Mouse (Mus musculus) left cerebral cortex, adult 6 months (tissue): ENCODE results near the gene Lce1h. TPM values are rescaled to one million over a fixed set of nuclear protein-coding genes. Genes with fewer than 3 reads are reported as not detected.

ENCODE experiments used
- long read RNA-seq, 2 experiments: library from polyadenylated mRNA; unstranded; transcript quantifications; one replicate each; pipeline ENCODE4 v2.0.0; 2019 to 2020
- polyA plus RNA-seq: library from polyadenylated mRNA; unstranded; fragments of <200 nt; fragmentation: Nextera tagmentation; gene quantifications from 2 replicates; pipeline ENCODE4 v1.2.3, GENCODE M21; 2021

Lce1h gene
- polyA plus RNA-seq: not detected in 2 replicates
- long read RNA-seq, experiment 1: 0 reads
- long read RNA-seq, experiment 2: 0 reads

DNA sequence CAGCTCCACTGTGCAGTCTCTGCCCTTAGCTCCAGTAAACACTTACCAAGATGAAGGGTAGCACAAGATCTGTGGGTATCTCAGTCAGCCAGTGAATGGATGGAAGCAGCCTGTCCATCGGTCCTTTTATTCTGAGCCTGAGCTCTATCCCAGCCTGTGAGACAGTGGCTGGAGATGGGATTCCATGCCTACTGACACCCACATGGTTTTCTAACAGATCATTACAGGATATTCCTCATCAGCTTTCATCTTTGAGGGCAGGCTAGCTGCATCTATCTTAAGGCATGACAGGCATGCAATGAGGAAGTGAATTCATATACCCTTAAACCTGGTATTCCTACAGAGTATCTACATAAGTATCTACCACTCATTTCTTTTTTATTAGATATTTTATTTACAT, at the start of gene Lce1h:
TSS of gene Lce1h (minus strand) at position 101 of the 400 bp plus-strand sequence.

DNA sequence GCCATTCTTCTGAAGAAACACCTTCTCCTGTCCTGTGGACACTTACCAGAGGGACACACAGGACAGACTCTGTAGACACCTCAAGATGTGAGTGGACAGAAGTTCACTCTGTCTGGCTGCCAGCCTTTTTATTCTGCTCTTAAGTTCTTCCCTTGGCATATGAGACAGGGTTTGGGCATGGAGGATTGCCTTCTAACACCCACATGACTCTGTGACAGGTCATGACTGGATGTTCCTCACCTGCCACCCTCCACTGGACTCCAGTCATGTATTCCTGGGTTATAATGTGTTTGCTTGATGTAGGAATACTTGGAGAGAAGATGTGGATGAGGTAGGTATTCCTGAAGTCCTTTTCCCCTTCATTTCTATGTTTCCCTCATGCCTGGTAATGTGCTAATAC, 42.9 kb upstream of the Lce1h start, which contains the start of gene Lce1k:
TSS of gene Lce1k (minus strand) at position 101 of the 400 bp plus-strand sequence.

GRCm38 (mm10) chr3:92790414-92790813, 25.5 kb upstream of the Lce1h start, which contains the start of gene Lce1j:
Gene Lce1j (minus strand): TSS chr3:92790514.

GRCm38 (mm10) chr3:92778799-92779198, 13.9 kb upstream of the Lce1h start, which contains the start of gene Lce1i:
Gene Lce1i (minus strand): TSS chr3:92778899.

DNA sequence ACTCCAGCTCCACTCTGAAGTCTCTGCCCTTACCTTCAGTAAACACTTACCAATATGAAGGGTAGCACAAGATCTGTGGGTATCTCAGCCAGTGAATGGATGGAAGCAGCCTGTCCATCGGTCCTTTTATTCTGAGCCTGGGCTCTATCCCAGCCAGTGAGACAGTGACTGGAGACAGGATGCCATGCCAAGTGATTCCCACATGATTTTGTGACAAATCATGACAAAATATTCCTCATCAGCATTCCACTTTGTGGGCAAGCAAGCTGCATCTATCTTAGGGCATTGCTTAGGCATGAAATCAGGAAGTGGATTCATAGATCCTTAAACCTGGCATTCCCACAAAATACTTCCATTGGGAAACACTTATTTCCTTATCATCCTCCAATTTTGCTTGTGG, 12.6 kb downstream of the Lce1h start, which contains the start of gene Lce1g:
TSS of gene Lce1g (minus strand) at position 101 of the 400 bp plus-strand sequence.

GRCm38 (mm10) chr3:92738996-92739395, 25.9 kb downstream of the Lce1h start, which contains the start of gene Gm38119:
Gene Gm38119 (minus strand): TSS chr3:92739096.

GRCm38 (mm10) chr3:92720250-92720649, 44.6 kb downstream of the Lce1h start, which contains the start of gene Lce1f:
Gene Lce1f (minus strand): TSS chr3:92720350.

Other genes starting within 250 kb of the Lce1h start
- not detected in 2 replicates for gene 2310046K23Rik, start 230.6 kb downstream of the Lce1h start, polyA plus RNA-seq
- not detected in 2 replicates for gene Ivl, start 191.3 kb downstream of the Lce1h start, polyA plus RNA-seq
- not detected in 2 replicates for gene Smcp, start 176.1 kb downstream of the Lce1h start, polyA plus RNA-seq
- not detected in 2 replicates for gene 2210017I01Rik, start 157.6 kb downstream of the Lce1h start, polyA plus RNA-seq
- gene Lce6a, start 143.4 kb downstream of the Lce1h start, polyA plus RNA-seq: not detected in 2 replicates
- gene Lce1a1, start 116.8 kb downstream of the Lce1h start, polyA plus RNA-seq: not detected in 2 replicates
- gene Lce1b, start 108.1 kb downstream of the Lce1h start, polyA plus RNA-seq: not detected in 2 replicates
- not detected in 2 replicates for gene Lce1a2, start 94.8 kb downstream of the Lce1h start, polyA plus RNA-seq
- gene Lce1c, start 85.8 kb downstream of the Lce1h start, polyA plus RNA-seq: not detected in 2 replicates
- not detected in 2 replicates for gene Lce1d, start 77.9 kb downstream of the Lce1h start, polyA plus RNA-seq
- not detected in 2 replicates for gene Lce1e, start 56.0 kb downstream of the Lce1h start, polyA plus RNA-seq
- gene Lce1f, start 44.7 kb downstream of the Lce1h start, polyA plus RNA-seq: not detected in 2 replicates
- gene Gm38119, start 26.0 kb downstream of the Lce1h start, polyA plus RNA-seq: not detected in 2 replicates
- gene Lce1g, start 12.7 kb downstream of the Lce1h start, polyA plus RNA-seq: not detected in 2 replicates
- not detected in 2 replicates for gene Lce1i, start 13.8 kb upstream of the Lce1h start, polyA plus RNA-seq
- not detected in 2 replicates for gene Lce1j, start 25.4 kb upstream of the Lce1h start, polyA plus RNA-seq
- gene Lce1k, start 42.8 kb upstream of the Lce1h start, polyA plus RNA-seq: not detected in 2 replicates
- gene Kprp, start 62.2 kb upstream of the Lce1h start, polyA plus RNA-seq: not detected in 2 replicates
- gene Lce1l, start 86.2 kb upstream of the Lce1h start, polyA plus RNA-seq: not detected in 2 replicates
- not detected in 2 replicates for gene 2310050C09Rik, start 105.2 kb upstream of the Lce1h start, polyA plus RNA-seq
- gene Lce3a, start 161.2 kb upstream of the Lce1h start, polyA plus RNA-seq: not detected in 2 replicates
- gene Lce3b, start 167.9 kb upstream of the Lce1h start, polyA plus RNA-seq: not detected in 2 replicates
- not detected in 2 replicates for gene Lce3c, start 179.4 kb upstream of the Lce1h start, polyA plus RNA-seq
- gene Lce3d, start 192.3 kb upstream of the Lce1h start, polyA plus RNA-seq: not detected in 2 replicates
- not detected in 2 replicates for gene Lce3e, start 202.0 kb upstream of the Lce1h start, polyA plus RNA-seq
- gene Lce3f, start 227.2 kb upstream of the Lce1h start, polyA plus RNA-seq: not detected in 2 replicates